Mouse (Mus musculus): ENCODE data around the gene Terf2.

The Terf2 gene

DNA sequence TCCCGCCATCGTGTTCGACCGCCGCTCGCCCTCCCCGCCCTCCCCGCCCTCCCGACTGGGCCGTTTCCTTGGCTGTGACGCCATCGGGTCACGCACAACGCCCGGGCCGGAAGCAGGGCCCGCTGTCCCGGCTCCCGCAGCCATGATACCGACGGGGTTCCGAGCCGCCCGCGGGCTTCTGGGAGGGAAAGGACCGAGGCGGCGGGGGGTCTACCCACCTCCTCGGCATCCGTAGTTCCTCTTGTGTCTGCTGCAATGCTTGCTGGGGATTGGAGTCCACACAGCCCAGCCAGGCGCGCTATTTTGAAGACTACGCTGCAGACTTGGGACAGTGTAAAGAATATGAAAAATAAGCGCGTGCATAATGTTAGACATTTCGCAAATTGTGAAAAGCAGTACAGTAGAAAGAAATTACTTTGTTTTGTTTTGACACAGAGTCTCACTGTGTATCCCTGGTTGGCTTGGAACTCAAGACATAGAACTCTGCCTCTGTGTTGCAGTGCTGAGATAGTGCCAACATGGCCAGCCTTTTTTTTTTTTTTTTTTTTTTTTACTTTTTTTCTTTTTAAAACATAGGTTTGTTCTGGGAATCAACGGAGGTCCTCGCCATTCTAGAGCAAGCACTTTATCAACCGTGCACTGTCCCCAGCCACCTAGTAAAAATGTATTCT, at the start of gene Terf2:
Gene Terf2, minus strand, starts transcription at position 182 of the 671 bp plus-strand sequence.
- peak; percentile 98 to 99 for DNase-seq

GRCm38 (mm10) chr8:107143501-107143900, 47.2 kb upstream of the Terf2 start:
- peak; percentile 57 to 64 for DNase-seq

- DNase-seq: no peak
Observed at GRCm38 (mm10) chr8:107142539-107142938, 46.2 kb upstream of the Terf2 start.

DNA sequence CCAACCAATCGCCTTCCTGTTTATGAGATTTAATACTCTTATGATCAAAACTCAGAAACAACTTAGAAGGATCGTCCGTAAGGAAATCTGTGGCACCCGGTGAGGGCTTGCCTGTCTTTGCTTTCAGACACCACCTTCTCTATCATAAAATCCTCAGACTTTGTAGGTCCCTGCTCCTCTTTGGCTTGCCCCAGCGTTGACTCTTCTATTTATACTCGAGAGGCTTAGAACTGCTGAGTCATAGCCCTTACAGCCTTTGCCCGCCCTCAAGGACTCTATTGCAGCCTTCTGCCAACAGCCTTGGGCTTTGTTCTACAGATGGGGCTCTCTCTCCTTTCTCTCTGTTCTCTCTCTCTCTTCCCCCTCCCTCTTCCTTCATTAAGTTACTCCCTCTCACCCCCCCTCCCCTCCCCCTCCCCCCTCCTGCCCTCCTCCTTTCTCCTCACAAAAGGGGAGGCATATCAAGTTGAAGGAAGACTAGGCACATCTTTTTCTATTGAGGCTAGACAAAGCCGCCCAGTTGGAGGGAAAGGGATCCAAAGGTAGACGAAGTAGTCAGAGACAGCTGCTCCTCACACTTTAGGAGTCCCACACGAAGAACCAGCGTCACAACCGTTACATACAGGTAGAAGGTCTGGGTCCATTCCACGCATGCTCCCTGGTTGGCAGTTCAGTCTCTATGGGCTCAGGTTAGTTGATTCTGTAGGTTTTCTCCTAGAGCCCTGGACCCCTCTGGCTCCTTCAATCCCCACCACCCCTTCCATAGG, 43.5 kb upstream of the Terf2 start:
- peak in 1 of 2 experiments; percentile 9 for DNase-seq

GRCm38 (mm10) chr8:107138338-107138737, 42.0 kb upstream of the Terf2 start:
- DNase-seq: no peak

GRCm38 (mm10) chr8:107137591-107137990, 41.2 kb upstream of the Terf2 start:
- DNase-seq: no peak

- no peak for DNase-seq
Observed at GRCm38 (mm10) chr8:107136003-107136612, 39.8 kb upstream of the Terf2 start.

GRCm38 (mm10) chr8:107133881-107134280, 37.5 kb upstream of the Terf2 start:
- no peak for DNase-seq

DNA sequence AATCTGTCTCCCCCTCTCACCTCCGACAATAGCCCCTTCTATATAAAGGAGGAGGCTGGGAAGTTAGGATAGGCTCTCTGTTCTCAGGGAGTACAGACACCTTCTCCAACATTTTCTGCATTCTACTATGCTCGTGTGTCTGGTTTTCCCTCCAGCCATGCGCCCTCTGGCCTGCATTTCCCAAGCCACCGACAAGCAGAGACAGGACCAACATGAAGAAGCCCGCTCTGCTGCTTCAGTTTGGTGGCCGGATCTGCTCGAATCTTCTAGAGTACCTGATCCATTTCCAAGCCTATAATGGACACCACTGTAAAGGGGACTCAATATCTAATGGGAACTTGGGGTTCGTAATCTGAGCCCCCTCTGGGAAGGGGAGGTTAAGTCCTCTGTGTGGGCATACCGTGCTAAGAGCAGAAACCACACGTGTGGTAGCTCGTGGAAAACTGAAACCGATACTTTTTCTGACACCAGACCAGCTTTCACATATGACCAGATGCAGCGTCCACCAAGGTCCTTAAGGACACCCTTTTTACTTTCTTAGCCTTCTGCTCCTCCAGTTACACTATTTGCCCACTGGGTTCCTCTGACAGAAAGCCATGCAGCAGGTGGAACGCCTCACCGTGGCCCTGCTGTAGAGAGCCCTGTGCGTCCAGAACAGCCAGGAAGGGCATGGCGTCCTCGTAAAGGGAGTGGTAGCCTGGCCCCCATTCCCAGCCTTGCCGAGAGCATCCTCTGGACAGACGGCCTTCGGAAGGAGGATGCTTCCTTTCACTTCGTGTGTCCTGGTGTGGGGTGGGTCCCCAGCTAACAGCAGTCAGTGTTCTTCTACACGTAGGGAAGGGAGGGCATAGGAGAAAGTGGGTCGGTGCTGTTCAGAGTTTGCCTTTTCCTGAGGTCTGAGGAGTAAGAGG, 36.5 kb upstream of the Terf2 start:
- no peak for DNase-seq

- DNase-seq: no peak
Observed at GRCm38 (mm10) chr8:107130028-107130427, 33.7 kb upstream of the Terf2 start.

DNA sequence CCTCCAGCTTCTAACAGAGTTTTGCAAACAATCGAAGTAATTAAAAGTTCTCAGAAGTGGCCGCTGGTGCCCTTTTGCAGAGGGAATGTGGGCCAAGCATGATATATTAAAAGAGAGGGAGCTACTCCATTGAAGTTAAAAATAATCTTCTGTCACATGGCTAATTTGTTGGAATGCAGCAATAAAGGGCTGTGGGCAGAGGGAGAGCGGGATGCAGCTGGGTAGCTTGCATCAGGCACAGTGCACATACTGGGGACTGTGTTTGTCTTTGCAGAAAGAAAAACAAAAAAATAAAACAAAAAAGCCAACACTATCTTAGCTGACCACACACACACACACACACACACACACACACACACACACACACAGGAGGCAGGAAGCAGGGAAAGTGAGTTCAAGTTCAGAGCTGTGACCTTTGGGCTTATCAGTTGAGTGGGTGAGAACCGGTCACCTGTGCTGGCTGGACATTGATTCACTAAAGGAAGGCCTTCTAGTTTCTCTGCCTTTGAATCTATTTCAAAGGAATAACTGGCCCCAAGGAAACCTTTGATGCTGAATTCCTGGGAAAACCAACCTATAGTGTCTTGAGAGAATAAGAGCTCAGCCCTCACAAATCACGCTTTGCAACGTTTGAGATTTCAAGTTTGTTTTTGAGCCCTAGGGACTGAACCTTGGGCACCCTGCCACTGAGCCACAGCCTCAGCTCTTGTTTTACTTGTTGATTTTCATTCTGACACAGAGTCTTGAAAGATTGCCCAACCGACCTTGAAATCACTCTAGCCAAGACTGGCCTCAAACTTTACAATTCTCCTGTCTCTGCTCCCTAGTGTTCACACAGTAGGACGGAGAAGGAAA, 33.1 kb upstream of the Terf2 start:
- DNase-seq: no peak

- DNase-seq: no peak
Observed at GRCm38 (mm10) chr8:107124343-107124742, 28.0 kb upstream of the Terf2 start.

GRCm38 (mm10) chr8:107123063-107123614, 26.8 kb upstream of the Terf2 start:
- DNase-seq: no peak

GRCm38 (mm10) chr8:107121681-107122291, 25.4 kb upstream of the Terf2 start:
- no peak for DNase-seq

- no peak for DNase-seq
Observed at GRCm38 (mm10) chr8:107120806-107121205, 24.5 kb upstream of the Terf2 start.

GRCm38 (mm10) chr8:107119412-107119811, 23.1 kb upstream of the Terf2 start:
- DNase-seq: peak; percentile 40 to 53

- DNase-seq: peak in 1 of 2 experiments; percentile 15
Observed at GRCm38 (mm10) chr8:107118803-107119233, 22.5 kb upstream of the Terf2 start.

DNA sequence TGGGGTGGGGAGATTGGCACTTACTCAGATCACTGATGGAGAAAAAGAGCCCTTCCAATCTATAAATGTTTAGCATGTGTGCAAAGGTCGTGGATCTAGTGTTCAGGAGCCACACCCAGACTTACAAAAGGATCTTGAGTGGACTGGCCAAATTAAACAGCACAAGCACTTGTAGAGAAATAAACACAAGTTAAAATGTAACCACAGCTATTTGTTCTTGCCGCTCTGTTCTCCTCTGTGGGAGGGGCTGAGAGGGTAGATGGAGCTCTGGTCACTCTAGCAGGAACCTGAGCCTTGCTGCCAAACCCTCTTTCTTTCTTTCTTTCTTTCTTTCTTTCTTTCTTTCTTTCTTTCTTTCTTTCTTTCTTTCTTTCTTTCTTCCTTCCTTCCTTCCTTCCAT, 20.7 kb upstream of the Terf2 start:
- no peak for DNase-seq

GRCm38 (mm10) chr8:107116023-107116422, 19.7 kb upstream of the Terf2 start:
- peak; percentile 92 for DNase-seq

GRCm38 (mm10) chr8:107115008-107115320, 18.6 kb upstream of the Terf2 start:
- DNase-seq: no peak

Data from cerebellum, postnatal 14 days (tissue).